In genomic region chr19:9135512-9136331, GRCm38 (mm10) we compare ENCODE assay signal across 8 mouse cellular contexts. TPM values are rescaled to one million over a fixed set of nuclear protein-coding genes. Genes with fewer than 3 reads are reported as not detected.
A peak's percentile ranks its signal among the peaks of the same experiment; 100 is the strongest.
DNase-seq lines count a peak whose midpoint lies in the region; ATAC-seq and TF ChIP-seq lines count a peak whose summit lies in the region.

Gene Asrgl1 (minus strand): TSS chr19:9135636.

- H3K4me2 ChIP-seq in heart, embryonic 11.5 days, result peak within 1 kb of the TSS; percentile 98
- H3K4me2 ChIP-seq in kidney, embryonic 15.5 days, result peak within 1 kb of the TSS; percentile 98

- TF ChIP-seq CTCF in brain, embryonic 14.5 days (IDR thresholded peaks at IDR 0.05; ENCODE audit: borderline replicate concordance, extremely low read depth, insufficient read depth, insufficient read length), result no peak

- peak; percentile 92 for DNase-seq in CD4-positive helper T cell, adult 2 months (ENCODE audit: low read depth, low spot score)
- peak; percentile 97 for DNase-seq in brain, embryonic 14.5 days (ENCODE audit: low read depth)
- peak; percentile 89 for DNase-seq in liver
- peak; percentile 72 to 79 for DNase-seq in monocyte, adult 2 months (ENCODE audit: low read depth in 1 of 2, low spot score in 2 of 2)
- DNase-seq in spleen, postnatal 14 days (ENCODE audit: low spot score in 2 of 2), result peak; percentile 77 to 85

- H3K4me1 ChIP-seq in heart, embryonic 11.5 days (ENCODE audit: control insufficient read depth, insufficient read depth, low read length), result no peaks in the 10 kb centered on the region
- peaks cover 26% of the 10 kb centered on the region for H3K4me1 ChIP-seq in kidney, embryonic 15.5 days

- no peaks in the 10 kb centered on the region for H3K36me3 ChIP-seq in heart, embryonic 11.5 days (ENCODE audit: control insufficient read depth, insufficient read depth, low read length)
- no peaks in the 10 kb centered on the region for H3K36me3 ChIP-seq in kidney, embryonic 15.5 days

- WGBS in heart, embryonic 11.5 days (ENCODE audit: insufficient replicate concordance), result 11% methylated on average over 31 of the region's 31 CpGs
- WGBS in kidney, embryonic 15.5 days, result 13% methylated on average over 31 of the region's 31 CpGs

- peak within 1 kb of the TSS; percentile 61 for H3K4me3 ChIP-seq in heart, embryonic 11.5 days (ENCODE audit: low read depth, low read length)
- H3K4me3 ChIP-seq in kidney, embryonic 15.5 days (replicated peaks), result peak within 1 kb of the TSS; percentile 76

- H3K27me3 ChIP-seq in heart, embryonic 11.5 days (ENCODE audit: control insufficient read depth, insufficient read depth, low read length), result no peaks in the 10 kb centered on the region
- no peaks in the 10 kb centered on the region for H3K27me3 ChIP-seq in kidney, embryonic 15.5 days

- ATAC-seq in erythroblast, adult 5-6 weeks (replicated peaks; ENCODE audit: low FRiP score, poor library complexity, severe bottlenecking), result peak; percentile 83
- peak; percentile 92 for ATAC-seq in heart, embryonic 11.5 days (replicated peaks; ENCODE audit: insufficient number of reproducible peaks, low FRiP score, low TSS enrichment)
- peak; percentile 97 for ATAC-seq in kidney, embryonic 15.5 days (replicated peaks; ENCODE audit: low FRiP score)

- H3K9me3 ChIP-seq in heart, embryonic 11.5 days (replicated peaks; ENCODE audit: control insufficient read depth, low read length), result no peaks in the 10 kb centered on the region
- H3K9me3 ChIP-seq in kidney, embryonic 15.5 days (replicated peaks), result no peaks in the 10 kb centered on the region

- peak within 1 kb of the TSS; percentile 85 for H3K9ac ChIP-seq in heart, embryonic 11.5 days (ENCODE audit: low read depth, low read length)
- peak within 1 kb of the TSS; percentile 79 for H3K9ac ChIP-seq in kidney, embryonic 15.5 days

- no peak within 1 kb of the TSS for H3K27ac ChIP-seq in heart, embryonic 11.5 days (ENCODE audit: low read depth, low read length)
- H3K27ac ChIP-seq in kidney, embryonic 15.5 days, result 0 out of 2 replicates have a peak within 1 kb of the TSS, but pooled peaks have one; percentile 22

- peak; percentile 68; the same call in 1 of the 2 replicates for TF ChIP-seq POLR2A in brain, embryonic 14.5 days (IDR thresholded peaks at IDR 0.05; ENCODE audit: borderline replicate concordance, extremely low read depth, insufficient read depth, insufficient read length, poor library complexity, severe bottlenecking)

RNA-seq across cellular contexts. Expression of gene Asrgl1, which starts in this region (rescaled TPM):
- 6.8 and 12.3 TPM in 2 replicates for polyA plus RNA-seq in brain, embryonic 14.5 days (2012; rRNA removed)
- total RNA-seq in erythroblast, adult 5-6 weeks (2015; ENCODE audit: low replicate concordance), result 2.1 and 3.1 TPM in 2 replicates
- 3.9 and 5.1 TPM in 2 replicates for total RNA-seq in erythroblast, adult 5-6 weeks (2017; ENCODE audit: low replicate concordance)
- polyA plus RNA-seq in heart, embryonic 11.5 days (2014; fragmentation: Nextera tagmentation; extraction: Ambion mirVana), result 8.4 and 12.2 TPM in 2 replicates
- polyA plus RNA-seq in kidney, embryonic 15.5 days (2015; fragmentation: Nextera tagmentation; extraction: Ambion mirVana), result 19.4 and 22.0 TPM in 2 replicates
